Mouse (Mus musculus): ENCODE measurements at regions not wholly inside any gene's neighbourhood (a gene's known extent, or its start where the extent isn't known, plus 50 kb on each side); places are given as distances from the start of the nearest gene placed in this dataset.
"Not testable (repeated sequence)": the region's sequence is repeated elsewhere in the genome, so short reads cannot be mapped to it uniquely, and the experiment has no call there.

DNA sequence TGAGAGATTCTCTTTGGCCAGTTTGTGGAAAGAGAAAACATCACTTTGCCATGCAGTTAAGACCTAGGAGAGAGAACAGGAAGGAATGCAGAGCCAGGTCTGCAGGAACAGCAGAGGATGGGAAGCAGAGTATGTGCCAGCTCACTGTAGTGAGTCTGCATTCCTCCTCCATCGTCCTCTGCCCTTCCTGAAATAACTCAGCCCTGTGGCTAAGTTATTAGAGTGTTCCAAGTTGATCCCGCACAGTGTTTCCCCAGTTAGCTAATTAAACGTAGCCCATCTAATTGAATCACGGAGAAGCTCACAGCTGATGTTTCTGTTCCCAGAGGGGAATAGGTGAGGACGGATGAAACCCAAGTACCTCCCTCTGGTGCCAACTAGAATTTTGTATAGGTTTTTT, 142.3 kb upstream of the Rack1 start:
- Histone ChIP-seq H3K9me3 (no peaks in the 10 kb centered on the region), H3K36me3 (no peaks in the 10 kb centered on the region), H3K9ac (no peak overlapping the region), H3K27ac (no peak overlapping the region), H3K4me1 (no peaks in the 10 kb centered on the region), H3K4me3 (no peak overlapping the region), H3K4me2 (replicated peaks) (no peak overlapping the region), H3K27me3 (no peaks in the 10 kb centered on the region)
- no peak for ATAC-seq (ENCODE audit: low FRiP score, low read depth)
- 15% methylated on average over 5 of the region's 5 CpGs for WGBS

DNA sequence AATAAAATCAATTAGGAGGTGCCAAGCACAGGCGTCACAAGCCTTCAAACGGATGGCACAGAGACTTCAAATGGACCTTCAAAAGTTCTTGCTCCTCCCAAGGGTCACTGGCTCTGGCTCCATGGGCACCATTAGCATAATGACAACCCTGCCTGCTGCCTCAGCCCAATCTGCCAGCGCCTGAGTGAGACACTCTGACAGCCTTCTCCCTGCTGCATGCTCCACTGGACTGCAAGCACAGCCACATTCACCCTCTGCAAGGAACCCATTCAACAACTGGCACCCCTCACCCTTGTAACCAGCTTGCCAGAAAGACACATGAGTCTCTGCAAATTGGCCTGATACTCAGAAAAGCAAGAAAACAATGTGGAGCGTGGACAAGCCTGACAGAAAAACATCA, 138.5 kb upstream of the Rack1 start:
- no peaks in the 10 kb centered on the region for H3K27me3 ChIP-seq
- no peaks in the 10 kb centered on the region for H3K36me3 ChIP-seq
- no peak overlapping the region for H3K4me3 ChIP-seq
- no peak for ATAC-seq (ENCODE audit: low FRiP score, low read depth)
- no peaks in the 10 kb centered on the region for H3K9me3 ChIP-seq
- WGBS: 36% methylated on average over 4 of the region's 4 CpGs
- H3K27ac ChIP-seq: no peak overlapping the region
- no peak overlapping the region for H3K4me2 ChIP-seq (replicated peaks)
- H3K9ac ChIP-seq: no peak overlapping the region
- H3K4me1 ChIP-seq: no peaks in the 10 kb centered on the region

DNA sequence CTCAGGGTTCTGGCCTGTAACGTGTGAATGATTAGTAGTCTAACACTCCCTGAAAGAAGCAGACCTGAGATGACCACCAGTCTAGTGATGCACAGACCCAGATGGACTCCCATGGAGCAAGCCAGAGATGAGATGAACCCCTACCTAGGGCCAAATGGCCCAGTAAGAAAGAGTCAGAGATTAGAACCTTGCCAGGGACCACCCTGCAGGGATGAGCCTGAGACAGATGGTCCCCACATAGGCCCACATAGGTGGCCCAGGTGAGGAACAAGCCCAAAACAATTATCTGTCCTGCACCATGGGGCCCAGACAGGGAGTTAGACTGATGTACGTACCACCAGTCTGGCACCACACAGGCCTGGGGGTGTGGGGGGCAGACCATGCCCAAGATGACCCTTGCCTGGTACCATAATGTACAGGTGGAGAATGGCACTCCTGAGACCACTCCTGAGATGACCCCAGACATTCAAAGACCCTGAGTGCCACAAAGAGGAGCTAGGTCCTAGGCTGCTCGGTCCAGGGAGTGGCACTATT, 115.3 kb upstream of the Rack1 start:
- Histone ChIP-seq H3K36me3 (no peaks in the 10 kb centered on the region), H3K27me3 (no peaks in the 10 kb centered on the region), H3K9ac (no peak overlapping the region), H3K9me3 (no peaks in the 10 kb centered on the region), H3K4me1 (no peaks in the 10 kb centered on the region), H3K4me2 (replicated peaks) (no peak overlapping the region), H3K4me3 (no peak overlapping the region), H3K27ac (no peak overlapping the region)
- 72% methylated on average over 3 of the region's 3 CpGs for whole genome bisulfite sequencing
- ATAC-seq (ENCODE audit: low FRiP score, low read depth): 0 out of 2 replicates have a peak, but pooled peaks have one; percentile 36

DNA sequence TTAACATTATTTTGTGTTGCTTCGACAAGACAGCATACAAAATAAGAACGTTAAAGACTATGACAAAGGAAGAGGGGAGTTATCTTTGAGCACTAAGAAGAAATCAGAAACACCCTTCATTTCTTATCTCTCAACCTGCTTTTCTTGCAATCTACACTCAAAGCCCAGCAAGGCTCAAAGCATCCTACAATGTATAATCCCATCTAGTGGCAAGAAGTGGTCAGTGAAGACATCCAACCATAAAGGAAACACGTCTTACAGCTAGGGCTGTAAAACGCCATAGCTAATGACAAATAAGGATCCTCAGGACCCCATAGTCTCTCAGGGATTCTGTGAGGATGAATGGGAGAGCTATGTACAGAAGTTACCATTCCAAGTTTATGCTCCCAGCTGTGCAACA, 110.1 kb upstream of the Rack1 start:
- no peak overlapping the region for H3K27ac ChIP-seq
- H3K9me3 ChIP-seq: no peaks in the 10 kb centered on the region
- no peak overlapping the region for H3K4me3 ChIP-seq
- no peak overlapping the region for H3K9ac ChIP-seq
- no peak overlapping the region for H3K4me2 ChIP-seq (replicated peaks)
- ATAC-seq (ENCODE audit: low FRiP score, low read depth): no peak
- WGBS: 72% methylated on average over 4 of the region's 4 CpGs
- no peaks in the 10 kb centered on the region for H3K27me3 ChIP-seq
- H3K4me1 ChIP-seq: no peaks in the 10 kb centered on the region
- no peaks in the 10 kb centered on the region for H3K36me3 ChIP-seq

DNA sequence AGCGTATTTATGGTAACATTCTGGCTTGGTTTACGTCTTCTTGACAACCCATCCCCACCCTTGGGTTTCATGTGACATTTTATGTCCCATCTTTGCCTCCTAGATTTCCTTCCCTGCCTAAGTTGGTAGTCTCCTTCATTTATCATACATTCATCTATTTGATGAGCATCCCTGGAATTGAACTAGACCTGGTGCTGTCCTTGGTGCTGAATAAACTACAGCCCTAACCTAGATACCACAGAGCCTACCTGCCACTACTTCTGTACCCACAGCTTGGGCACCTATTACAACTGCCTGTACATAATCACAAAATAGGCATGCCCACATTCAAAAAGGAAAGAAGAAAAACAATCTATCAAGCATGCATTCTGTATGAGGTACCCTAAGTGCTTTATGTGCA, 103.8 kb upstream of the Rack1 start:
- H3K27me3 ChIP-seq: no peaks in the 10 kb centered on the region
- no peak overlapping the region for H3K4me3 ChIP-seq
- H3K9ac ChIP-seq: no peak overlapping the region
- no peaks in the 10 kb centered on the region for H3K36me3 ChIP-seq
- 0 out of 2 replicates have a peak, but pooled peaks cover 4% of the 10 kb centered on the region for H3K9me3 ChIP-seq
- no peak for ATAC-seq (ENCODE audit: low FRiP score, low read depth)
- no peak overlapping the region for H3K4me2 ChIP-seq (replicated peaks)
- WGBS: 96% methylated on average over 2 of the region's 2 CpGs
- no peaks in the 10 kb centered on the region for H3K4me1 ChIP-seq
- no peak overlapping the region for H3K27ac ChIP-seq

DNA sequence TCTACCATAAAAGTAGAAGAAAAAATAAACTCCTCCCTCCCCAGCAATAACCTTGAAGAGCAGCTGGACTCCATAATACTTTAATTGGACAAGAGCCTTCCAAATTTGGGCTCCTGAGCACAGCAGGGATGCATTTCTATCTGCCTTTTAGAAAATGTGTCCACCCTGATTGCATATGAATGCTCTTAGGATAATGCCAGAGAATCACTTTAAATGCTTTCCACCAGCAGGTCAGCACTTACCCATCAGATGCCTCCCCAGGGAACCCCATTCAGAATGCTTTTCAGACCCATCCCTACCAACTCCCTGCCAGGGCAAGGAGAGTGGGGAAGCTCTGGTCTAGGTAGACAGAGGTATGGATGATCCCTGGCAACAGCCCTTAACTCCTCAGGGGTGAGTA, 102.9 kb upstream of the Rack1 start:
- no peak overlapping the region for H3K4me3 ChIP-seq
- no peak overlapping the region for H3K27ac ChIP-seq
- no peak overlapping the region for H3K4me2 ChIP-seq (replicated peaks)
- no peaks in the 10 kb centered on the region for H3K36me3 ChIP-seq
- no peak overlapping the region for H3K9ac ChIP-seq
- 0 out of 2 replicates have a peak, but pooled peaks cover 4% of the 10 kb centered on the region for H3K9me3 ChIP-seq
- H3K4me1 ChIP-seq: no peaks in the 10 kb centered on the region
- no peak for ATAC-seq (ENCODE audit: low FRiP score, low read depth)
- no peaks in the 10 kb centered on the region for H3K27me3 ChIP-seq

DNA sequence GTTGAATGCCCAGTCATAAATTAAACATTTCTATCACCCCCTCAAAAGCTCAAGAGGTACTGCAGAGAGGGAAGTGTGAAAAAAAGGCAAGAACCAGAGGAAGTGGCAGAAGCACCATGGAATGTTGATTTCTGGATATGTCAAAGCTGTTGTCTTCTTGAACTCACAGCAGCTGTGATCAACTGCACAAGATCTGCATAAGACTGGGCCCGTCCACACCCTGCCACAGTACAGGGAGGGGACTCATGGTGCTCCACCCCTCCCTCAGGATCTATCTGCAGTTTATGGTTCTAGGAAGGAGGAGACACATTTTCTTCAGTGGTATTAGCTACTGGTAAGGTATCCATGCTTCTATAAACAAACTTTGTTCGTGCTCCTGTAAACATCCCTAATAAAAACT, 92.9 kb upstream of the Rack1 start:
- Histone ChIP-seq H3K36me3 (no peaks in the 10 kb centered on the region), H3K4me2 (replicated peaks) (no peak overlapping the region), H3K4me1 (no peaks in the 10 kb centered on the region), H3K9me3 (no peaks in the 10 kb centered on the region), H3K4me3 (no peak overlapping the region), H3K9ac (no peak overlapping the region), H3K27me3 (no peaks in the 10 kb centered on the region), H3K27ac (no peak overlapping the region)
- WGBS: 75% methylated on average over 2 of the region's 2 CpGs
- ATAC-seq (ENCODE audit: low FRiP score, low read depth): no peak

DNA sequence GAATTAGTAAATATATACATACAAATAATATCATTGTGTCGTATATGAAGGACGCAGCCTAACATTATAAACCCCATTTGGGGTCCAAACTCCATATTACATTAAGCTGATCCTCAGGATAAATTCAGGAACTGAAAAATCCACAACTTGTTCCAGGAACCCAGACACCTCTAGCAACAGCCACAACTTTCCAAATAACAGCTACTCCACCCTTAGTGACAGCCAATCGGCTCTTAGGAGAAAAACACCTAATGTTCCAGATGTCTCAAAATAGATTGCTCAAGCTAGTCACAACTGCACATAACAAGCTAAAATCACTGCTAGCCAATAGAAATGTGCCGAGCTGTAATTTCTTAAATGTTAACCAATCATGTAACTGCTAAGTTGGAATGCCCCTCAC, 89.2 kb upstream of the Rack1 start:
- Histone ChIP-seq H3K4me2 (replicated peaks) (no peak overlapping the region), H3K9me3 (no peaks in the 10 kb centered on the region), H3K4me3 (no peak overlapping the region), H3K4me1 (no peaks in the 10 kb centered on the region), H3K27me3 (no peaks in the 10 kb centered on the region), H3K36me3 (no peaks in the 10 kb centered on the region), H3K27ac (no peak overlapping the region), H3K9ac (no peak overlapping the region)
- 85% methylated on average over 4 of the region's 4 CpGs for WGBS
- no peak for ATAC-seq (ENCODE audit: low FRiP score, low read depth)

DNA sequence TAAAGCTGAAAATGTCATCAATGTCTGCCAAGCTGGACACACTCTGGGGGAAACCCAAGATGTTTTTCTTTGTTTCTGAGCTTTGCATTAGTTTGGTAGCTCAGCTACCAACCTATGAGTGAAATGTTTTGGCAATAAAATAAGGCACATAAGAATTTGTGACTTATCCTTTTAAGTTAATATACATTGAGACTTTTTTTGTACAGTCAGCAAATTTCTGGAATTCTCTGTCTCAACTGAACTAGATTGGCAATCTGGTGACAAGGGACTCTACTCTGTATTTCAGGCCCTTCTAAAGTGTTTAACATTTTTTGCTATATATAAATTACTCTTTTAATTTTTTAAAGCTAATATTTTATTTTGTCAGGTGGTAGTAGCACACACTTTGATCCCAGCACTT, 76.1 kb upstream of the Rack1 start:
- Histone ChIP-seq H3K4me3 (no peak overlapping the region), H3K4me2 (replicated peaks) (no peak overlapping the region), H3K9me3 (no peaks in the 10 kb centered on the region), H3K27me3 (no peaks in the 10 kb centered on the region), H3K4me1 (no peaks in the 10 kb centered on the region), H3K36me3 (no peaks in the 10 kb centered on the region), H3K27ac (no peak overlapping the region), H3K9ac (no peak overlapping the region)
- no peak for ATAC-seq (ENCODE audit: low FRiP score, low read depth)

DNA sequence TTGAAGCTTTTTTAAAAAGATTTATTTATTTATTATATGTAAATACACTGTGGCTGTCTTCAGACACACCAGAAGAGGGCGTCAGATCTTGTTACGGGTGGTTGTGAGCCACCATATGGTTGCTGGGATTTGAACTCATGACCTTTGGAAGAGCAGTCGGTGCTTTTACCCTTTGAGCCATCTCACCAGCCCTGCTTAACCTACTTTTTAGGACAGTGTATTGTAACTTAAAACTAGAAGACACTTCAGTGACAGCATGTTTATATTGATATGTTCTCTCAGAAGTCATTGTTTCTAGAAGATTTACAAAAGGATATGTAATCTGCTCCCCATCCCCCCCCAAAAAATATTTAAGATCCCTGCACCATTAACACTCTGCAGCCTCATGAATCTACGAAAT, 69.3 kb upstream of the Rack1 start:
- not testable (repeated sequence) for H3K36me3 ChIP-seq; H3K4me1 ChIP-seq; ATAC-seq (ENCODE audit: low FRiP score, low read depth); H3K9ac ChIP-seq; H3K4me2 ChIP-seq (replicated peaks); H3K27ac ChIP-seq; H3K27me3 ChIP-seq; H3K9me3 ChIP-seq; H3K4me3 ChIP-seq
- 80% methylated on average over 4 of the region's 4 CpGs for WGBS

DNA sequence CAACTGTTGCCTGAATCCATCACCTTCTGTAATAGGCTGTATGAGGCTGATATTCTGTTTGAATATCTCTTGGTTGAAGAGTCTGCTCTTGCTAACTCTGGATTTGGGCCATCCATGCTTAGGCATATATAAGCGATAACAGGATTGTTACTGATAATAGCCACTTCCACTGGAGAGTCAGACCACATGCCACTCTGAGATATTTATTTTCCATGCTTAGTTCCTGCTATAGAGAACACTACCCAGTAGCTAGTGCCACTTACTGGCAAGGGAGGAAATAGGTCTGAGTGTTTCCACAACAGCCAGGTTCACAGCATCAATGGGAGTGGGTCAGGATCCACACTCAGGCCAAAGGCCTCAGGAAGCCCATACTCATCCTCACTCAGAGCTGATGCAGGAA, 53.6 kb upstream of the Rack1 start:
- Histone ChIP-seq H3K27ac (no peak overlapping the region), H3K4me3 (no peak overlapping the region), H3K4me1 (no peaks in the 10 kb centered on the region), H3K9me3 (no peaks in the 10 kb centered on the region), H3K36me3 (no peaks in the 10 kb centered on the region), H3K9ac (no peak overlapping the region), H3K4me2 (replicated peaks) (no peak overlapping the region), H3K27me3 (no peaks in the 10 kb centered on the region)
- no peak for ATAC-seq (ENCODE audit: low FRiP score, low read depth)
- 97% methylated on average over 1 of the region's 1 CpGs for WGBS

DNA sequence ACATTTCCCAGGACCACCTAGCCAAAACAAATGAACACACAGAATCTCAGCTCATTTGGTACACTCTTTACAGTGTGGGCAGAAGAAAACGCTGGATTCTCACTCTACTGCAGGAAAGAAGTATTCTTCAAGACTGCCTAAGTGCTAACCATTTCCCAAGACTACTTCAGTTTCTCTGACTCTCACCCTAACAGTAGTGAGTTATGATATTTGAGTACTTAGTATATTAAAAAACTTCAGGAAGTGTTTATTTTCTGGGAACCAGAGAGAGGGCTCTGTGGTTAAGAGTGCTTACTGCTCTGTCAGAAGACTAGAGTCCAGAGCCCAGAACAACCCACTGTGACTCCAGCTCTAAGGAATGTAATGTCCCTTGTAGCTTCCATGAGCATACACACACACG, 52.1 kb upstream of the Rack1 start:
- no peak for ATAC-seq (ENCODE audit: low FRiP score, low read depth)
- no peak overlapping the region for H3K27ac ChIP-seq
- no peak overlapping the region for H3K4me3 ChIP-seq
- no peaks in the 10 kb centered on the region for H3K27me3 ChIP-seq
- no peaks in the 10 kb centered on the region for H3K36me3 ChIP-seq
- no peaks in the 10 kb centered on the region for H3K9me3 ChIP-seq
- no peak overlapping the region for H3K4me2 ChIP-seq (replicated peaks)
- no peak overlapping the region for H3K9ac ChIP-seq
- H3K4me1 ChIP-seq: no peaks in the 10 kb centered on the region
- WGBS: 70% methylated on average over 2 of the region's 2 CpGs
